14 mouse cellular contexts compared by ENCODE assay signal in genomic region chr1:91770676-91771075, GRCm38 (mm10). TPM values are rescaled to one million over a fixed set of nuclear protein-coding genes. Genes with fewer than 3 reads are reported as not detected.
A peak's percentile ranks its signal among the peaks of the same experiment; 100 is the strongest.
DNase-seq lines count a peak whose midpoint lies in the region; ATAC-seq and TF ChIP-seq lines count a peak whose summit lies in the region.
"Had no signal": no experiment of that assay in that cellular context is flagged by ENCODE, and none has a peak within 500 bp of the region (broad histone marks: within the 10 kb centered on the region; RNA-seq: fewer than 3 reads in every experiment).

No protein-coding gene starts in this region.

- 0 out of 2 replicates have a peak overlapping the region, but pooled peaks have one; percentile 6 for H3K4me2 ChIP-seq in kidney, embryonic 14.5 days (replicated peaks; ENCODE audit: low read depth, low read length)
- peak overlapping the region; percentile 39 for H3K4me2 ChIP-seq in limb, embryonic 11.5 days (ENCODE audit: low read depth, severe bottlenecking)
- 0 out of 2 replicates have a peak overlapping the region, but pooled peaks have one; percentile 14 for H3K4me2 ChIP-seq in stomach, embryonic 15.5 days

- no peak for TF ChIP-seq POLR2A in testis, adult 2 months (IDR thresholded peaks at IDR 0.05; ENCODE audit: control insufficient read depth, low read depth, low read length)

- TF ChIP-seq CTCF in testis, adult 2 months (IDR thresholded peaks at IDR 0.05; ENCODE audit: control insufficient read depth, insufficient read depth, insufficient replicate concordance, low read depth, low read length): no peak

- H3K9me3 ChIP-seq in kidney, embryonic 14.5 days (ENCODE audit: control insufficient read depth, low read length): 0 out of 2 replicates have a peak, but pooled peaks cover 2% of the 10 kb centered on the region
- H3K9me3 ChIP-seq in limb, embryonic 11.5 days (ENCODE audit: control insufficient read depth, low read length): no peaks in the 10 kb centered on the region
- no peaks in the 10 kb centered on the region for H3K9me3 ChIP-seq in stomach, embryonic 15.5 days

- WGBS in kidney, embryonic 14.5 days: 4% methylated on average over 10 of the region's 10 CpGs
- 3% methylated on average over 10 of the region's 10 CpGs for WGBS in limb, embryonic 11.5 days
- 6% methylated on average over 10 of the region's 10 CpGs for WGBS in stomach, embryonic 15.5 days

- H3K27ac ChIP-seq in kidney, embryonic 14.5 days (ENCODE audit: low read depth, low read length): no peak overlapping the region
- H3K27ac ChIP-seq in testis, adult 2 months (ENCODE audit: control insufficient read depth, insufficient read depth, low read depth, low read length): no peak overlapping the region
- no peak overlapping the region; the same call in 1 of the 2 replicates for H3K27ac ChIP-seq in limb, embryonic 11.5 days (replicated peaks; ENCODE audit: low read depth, low read length)
- no peak overlapping the region for H3K27ac ChIP-seq in stomach, embryonic 15.5 days

- H3K27me3 ChIP-seq in kidney, embryonic 14.5 days (ENCODE audit: control insufficient read depth, insufficient read depth, low read length): peaks cover 18% of the 10 kb centered on the region
- no peaks in the 10 kb centered on the region for H3K27me3 ChIP-seq in testis, adult 2 months (ENCODE audit: control insufficient read depth, insufficient read depth, low read length)
- H3K27me3 ChIP-seq in limb, embryonic 11.5 days (ENCODE audit: control insufficient read depth, insufficient read depth, low read length): no peaks in the 10 kb centered on the region
- no peaks in the 10 kb centered on the region; the same call in 1 of the 2 replicates for H3K27me3 ChIP-seq in stomach, embryonic 15.5 days (replicated peaks)

- no peak for DNase-seq in kidney, postnatal 36 days
- DNase-seq in testis, postnatal 14 days (ENCODE audit: low spot score): no peak
- peak; percentile 67 for DNase-seq in limb, embryonic 11.5 days (ENCODE audit: low spot score)
- no peak for DNase-seq in testis, postnatal 10 days (ENCODE audit: low spot score)
- DNase-seq in thymus, adult 18-20 months: no peak
- DNase-seq: cerebellum, adult 18-20 months; forebrain, postnatal 0 days; gastrocnemius, postnatal 36 days; kidney, adult 18-20 months; retina, postnatal 1 day had no signal

- H3K4me1 ChIP-seq in kidney, embryonic 14.5 days (ENCODE audit: control insufficient read depth, insufficient read depth, low read length): peaks cover 8% of the 10 kb centered on the region
- H3K4me1 ChIP-seq in testis, adult 2 months (ENCODE audit: control insufficient read depth, insufficient read depth, low read length): peaks cover 13% of the 10 kb centered on the region
- H3K4me1 ChIP-seq in limb, embryonic 11.5 days (ENCODE audit: control insufficient read depth, insufficient read depth, low read length): peaks cover 9% of the 10 kb centered on the region
- peaks cover 4% of the 10 kb centered on the region; the same call in 1 of the 2 replicates for H3K4me1 ChIP-seq in stomach, embryonic 15.5 days

- H3K9ac ChIP-seq in kidney, embryonic 14.5 days (ENCODE audit: low read depth, low read length): no peak overlapping the region
- no peak overlapping the region for H3K9ac ChIP-seq in limb, embryonic 11.5 days (ENCODE audit: low read length)
- no peak overlapping the region for H3K9ac ChIP-seq in stomach, embryonic 15.5 days
- H3K9ac ChIP-seq: forebrain, postnatal 0 days had no signal

- ATAC-seq in kidney, embryonic 14.5 days (ENCODE audit: low FRiP score, low TSS enrichment): peak; percentile 57; the same call in 1 of the 2 replicates
- peak; percentile 73 for ATAC-seq in limb, embryonic 11.5 days (ENCODE audit: insufficient number of reproducible peaks, low FRiP score, low TSS enrichment, low read depth)
- no peak for ATAC-seq in stomach, embryonic 15.5 days (ENCODE audit: insufficient read depth, low FRiP score, low read depth)
- ATAC-seq: forebrain, postnatal 0 days had no signal

- H3K4me3 ChIP-seq in kidney, embryonic 14.5 days (ENCODE audit: low read length): no peak overlapping the region
- H3K4me3 ChIP-seq in testis, adult 2 months (ENCODE audit: control insufficient read depth, low read depth, low read length): peak overlapping the region; percentile 45; the same call in 1 of the 2 replicates
- H3K4me3 ChIP-seq in limb, embryonic 11.5 days (ENCODE audit: low read depth, low read length): no peak overlapping the region
- no peak overlapping the region for H3K4me3 ChIP-seq in stomach, embryonic 15.5 days (replicated peaks)

- no peaks in the 10 kb centered on the region for H3K36me3 ChIP-seq in kidney, embryonic 14.5 days (ENCODE audit: control insufficient read depth, insufficient read depth, low read length)
- no peaks in the 10 kb centered on the region for H3K36me3 ChIP-seq in testis, adult 2 months (ENCODE audit: control insufficient read depth, insufficient read depth, low read length)
- H3K36me3 ChIP-seq in limb, embryonic 11.5 days (ENCODE audit: control insufficient read depth, insufficient read depth, low read length): no peaks in the 10 kb centered on the region
- H3K36me3 ChIP-seq in stomach, embryonic 15.5 days: no peaks in the 10 kb centered on the region

RNA-seq across cellular contexts. Expression of gene Twist2, which starts 30.6 kb away (rescaled TPM):
- 8.0 and 10.2 TPM in 2 replicates for polyA plus RNA-seq in kidney, embryonic 14.5 days (2014; fragmentation: Nextera tagmentation; extraction: Ambion mirVana)
- polyA plus RNA-seq in testis, adult 2 months (2012; rRNA removed): 0.37 and 1.0 TPM in 2 replicates
- polyA plus RNA-seq in limb, embryonic 11.5 days (2014; fragmentation: Nextera tagmentation; extraction: Ambion mirVana): 43.8 and 47.0 TPM in 2 replicates
- polyA plus RNA-seq in stomach, embryonic 15.5 days (2015; fragmentation: Nextera tagmentation; extraction: Ambion mirVana): 7.9 and 9.0 TPM in 2 replicates
- polyA plus RNA-seq: liver, embryonic 16.5 days had no signal
